Mouse (Mus musculus): ENCODE measurements around the gene Fuca2.
"Not testable (repeated sequence)": the region's sequence is repeated elsewhere in the genome, so short reads cannot be mapped to it uniquely, and the experiment has no call there.

Gene Fuca2

DNA sequence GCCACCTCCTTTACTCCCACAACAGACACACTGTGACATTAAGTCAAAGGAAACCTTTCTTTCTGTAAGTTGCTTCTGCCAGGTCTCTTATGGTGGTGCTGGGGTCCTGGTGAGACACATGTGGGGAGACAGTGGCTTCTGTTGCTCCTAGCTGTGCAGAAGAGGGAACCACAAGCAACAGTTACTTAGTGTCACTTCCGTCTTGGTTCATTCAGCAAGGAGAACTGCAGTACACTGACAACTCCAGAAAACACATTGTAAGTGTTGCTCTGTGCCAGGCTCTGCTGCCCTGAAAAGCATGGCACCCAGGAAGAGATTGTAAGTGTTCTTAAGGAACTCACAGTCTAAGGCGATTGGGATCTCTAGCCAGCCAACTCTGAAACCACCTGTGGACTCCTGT is at the start of gene Fuca2:
Fuca2 (plus strand) TSS at position 210 of the 400 bp plus-strand sequence.
- in situ Hi-C loops (cut with MseI, MboI) = no loop called here

DNA sequence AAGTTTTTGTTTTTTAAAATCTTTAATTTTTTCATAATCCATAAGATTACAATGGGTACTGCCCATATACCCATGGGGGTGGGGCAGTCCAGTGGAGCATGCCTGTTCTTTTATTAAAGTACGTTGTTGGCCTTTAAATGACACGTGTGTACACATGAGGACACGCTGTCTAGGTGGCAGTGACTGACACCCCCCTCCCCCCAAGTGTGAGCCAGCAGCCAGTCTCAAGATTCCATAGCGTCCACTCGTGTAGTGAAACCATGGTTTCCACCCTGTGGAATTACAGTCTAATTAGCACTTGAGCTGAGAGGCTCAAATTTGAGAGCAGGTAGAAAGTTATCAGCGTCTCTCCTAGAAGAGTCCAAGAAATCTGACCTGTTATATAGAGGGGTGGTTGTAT is 47.7 kb upstream of the Fuca2 start:
- in situ Hi-C loops (cut with MseI, MboI) = no loop called here

DNA sequence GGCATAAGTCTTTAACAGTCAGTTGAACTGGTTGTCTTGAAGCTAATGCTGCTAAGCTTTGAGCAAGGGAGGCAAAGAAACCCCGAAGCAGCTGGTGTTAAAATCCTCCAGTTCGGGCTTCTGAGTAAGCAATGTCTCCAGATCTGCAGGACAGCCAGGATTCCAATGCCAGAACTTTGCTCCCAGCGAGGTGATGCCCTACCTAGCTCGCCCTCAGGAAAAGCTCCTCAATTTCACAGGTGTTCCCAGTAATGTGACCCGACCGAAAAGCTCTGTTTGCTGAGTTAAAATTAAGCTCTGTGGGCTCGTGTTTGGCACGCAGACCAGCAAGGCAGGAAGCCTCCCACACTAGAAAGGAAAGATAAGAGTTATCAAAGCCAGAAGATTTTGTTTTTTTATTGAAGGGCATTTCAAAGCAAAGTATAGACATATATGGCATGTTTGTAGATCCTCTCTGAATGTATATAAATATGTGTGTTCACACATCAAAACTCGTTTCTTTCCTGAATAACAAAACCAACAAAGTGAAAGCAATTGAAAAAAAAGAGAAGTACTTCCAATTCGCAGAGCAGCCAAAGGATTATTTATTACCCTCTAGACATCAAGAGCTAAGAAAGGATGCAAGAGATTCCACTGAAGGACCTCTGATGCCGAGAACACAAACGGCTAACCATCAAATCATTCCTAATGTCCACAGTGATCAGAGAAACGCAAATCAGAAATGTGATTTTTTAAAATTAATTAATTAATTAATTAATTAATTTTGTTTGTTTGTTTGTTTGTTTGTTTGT is 45.9 kb upstream of the Fuca2 start:
- in situ Hi-C loops (cut with MseI, MboI) = no loop called here

DNA sequence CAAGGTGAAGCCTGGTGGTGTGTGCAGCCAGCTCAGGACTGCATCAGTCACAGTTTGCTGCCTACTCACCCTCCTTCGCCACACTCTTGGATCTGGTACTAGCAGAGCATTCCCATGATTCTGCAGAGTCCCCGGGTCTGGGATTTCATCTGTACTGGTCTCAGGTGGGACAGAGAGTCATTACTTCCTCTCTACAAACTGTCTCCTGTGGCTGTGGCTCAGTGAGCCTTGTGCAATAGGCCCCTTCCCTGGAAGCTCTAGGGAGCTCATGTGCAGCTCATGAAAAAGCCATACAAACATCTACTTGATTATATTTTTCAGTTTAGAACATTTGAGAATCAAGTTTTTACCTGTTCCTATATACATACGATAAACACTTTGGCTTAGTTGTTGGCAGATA is 35.0 kb upstream of the Fuca2 start:
- in situ Hi-C loops (cut with MseI, MboI) = not testable (repeated sequence)

DNA sequence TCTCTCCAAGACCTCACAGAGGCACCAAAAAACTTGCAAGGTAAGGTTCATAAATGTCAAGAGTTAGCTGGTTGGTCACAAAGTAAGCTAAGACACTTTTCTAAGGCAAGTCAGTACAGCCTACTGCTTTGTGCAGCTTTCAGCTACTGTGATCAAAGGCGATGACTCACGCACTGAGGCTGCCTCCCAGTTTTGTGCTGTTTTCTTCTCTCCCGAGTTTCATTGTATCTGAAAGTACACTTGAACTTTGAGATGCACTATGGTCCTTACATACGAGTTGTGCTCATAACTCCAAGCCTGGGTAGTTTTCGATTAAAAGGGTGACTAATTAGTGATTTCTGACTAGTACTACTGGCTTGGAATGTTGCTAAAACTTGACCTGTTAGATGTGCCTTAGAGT is 32.4 kb upstream of the Fuca2 start:
- in situ Hi-C loops (cut with MseI, MboI) = no loop called here

DNA sequence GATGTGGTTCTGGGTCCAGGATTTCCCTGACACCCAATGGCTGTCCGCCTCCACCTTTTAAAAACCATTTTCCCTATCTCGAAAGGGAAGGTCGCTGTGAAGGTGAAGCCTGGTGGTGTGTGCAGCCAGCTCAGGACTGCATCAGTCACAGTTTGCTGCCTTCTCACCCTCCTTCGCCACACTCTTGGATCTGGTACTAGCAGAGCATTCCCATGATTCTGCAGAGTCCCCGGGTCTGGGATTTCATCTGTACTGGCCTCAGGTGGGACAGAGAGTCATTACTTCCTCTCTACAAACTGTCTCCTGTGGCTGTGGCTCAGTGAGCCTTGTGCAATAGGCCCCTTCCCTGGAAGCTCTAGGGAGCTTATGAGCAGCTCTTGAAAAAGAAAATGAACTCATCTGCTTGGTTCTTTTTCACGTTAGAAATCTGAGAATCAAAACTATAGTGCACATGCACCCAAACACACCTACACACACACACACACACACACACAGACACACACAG is 31.3 kb upstream of the Fuca2 start:
- in situ Hi-C loops (cut with MseI, MboI) = not testable (repeated sequence)

DNA sequence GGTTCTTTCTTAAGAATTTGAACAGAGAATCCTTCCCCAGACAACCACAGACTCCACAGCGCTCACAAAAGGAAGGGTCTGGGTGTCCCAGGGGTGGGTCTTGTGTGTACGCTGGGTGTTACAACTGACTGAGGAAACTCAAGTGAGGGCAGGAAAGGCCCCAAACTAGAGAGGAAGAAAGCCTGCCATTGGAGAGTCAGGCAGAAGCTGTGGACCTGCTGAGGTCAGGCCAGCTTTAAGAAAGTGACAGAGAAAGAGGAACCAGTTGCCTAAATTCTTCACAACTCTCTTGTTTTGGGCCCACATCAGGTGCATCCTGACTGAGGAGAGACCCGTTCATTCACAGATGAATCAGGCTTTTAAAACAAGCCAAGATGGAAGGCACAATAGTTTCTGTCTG is 29.1 kb upstream of the Fuca2 start:
- in situ Hi-C loops (cut with MseI, MboI) = no loop called here

DNA sequence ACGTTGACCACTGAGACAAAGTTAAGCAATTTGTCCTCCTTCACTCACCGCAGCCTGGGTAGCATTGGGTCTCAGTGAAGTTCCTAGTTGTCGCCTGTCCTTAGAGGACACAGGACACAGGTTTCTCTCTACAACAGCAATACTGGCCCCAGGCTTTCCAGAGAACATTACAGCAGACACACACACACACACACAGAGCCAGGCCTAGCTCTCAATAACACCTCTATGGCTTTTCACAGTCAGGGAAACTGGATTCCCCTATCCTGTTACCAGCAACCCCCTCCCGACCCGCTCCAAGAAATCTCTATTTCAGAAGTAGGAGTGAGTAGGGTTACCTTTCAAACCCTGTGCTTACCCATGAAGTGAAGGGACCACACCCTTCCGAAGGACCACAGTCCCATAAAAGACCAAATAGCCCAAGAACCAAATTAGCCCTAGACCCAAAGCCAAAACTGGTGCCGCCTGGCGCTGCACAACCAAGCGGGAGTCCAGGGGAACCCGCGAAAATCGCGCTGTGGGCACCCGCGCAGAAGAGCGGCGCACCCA is 26.0 kb upstream of the Fuca2 start:
- in situ Hi-C loops (cut with MseI, MboI) = no loop called here

DNA sequence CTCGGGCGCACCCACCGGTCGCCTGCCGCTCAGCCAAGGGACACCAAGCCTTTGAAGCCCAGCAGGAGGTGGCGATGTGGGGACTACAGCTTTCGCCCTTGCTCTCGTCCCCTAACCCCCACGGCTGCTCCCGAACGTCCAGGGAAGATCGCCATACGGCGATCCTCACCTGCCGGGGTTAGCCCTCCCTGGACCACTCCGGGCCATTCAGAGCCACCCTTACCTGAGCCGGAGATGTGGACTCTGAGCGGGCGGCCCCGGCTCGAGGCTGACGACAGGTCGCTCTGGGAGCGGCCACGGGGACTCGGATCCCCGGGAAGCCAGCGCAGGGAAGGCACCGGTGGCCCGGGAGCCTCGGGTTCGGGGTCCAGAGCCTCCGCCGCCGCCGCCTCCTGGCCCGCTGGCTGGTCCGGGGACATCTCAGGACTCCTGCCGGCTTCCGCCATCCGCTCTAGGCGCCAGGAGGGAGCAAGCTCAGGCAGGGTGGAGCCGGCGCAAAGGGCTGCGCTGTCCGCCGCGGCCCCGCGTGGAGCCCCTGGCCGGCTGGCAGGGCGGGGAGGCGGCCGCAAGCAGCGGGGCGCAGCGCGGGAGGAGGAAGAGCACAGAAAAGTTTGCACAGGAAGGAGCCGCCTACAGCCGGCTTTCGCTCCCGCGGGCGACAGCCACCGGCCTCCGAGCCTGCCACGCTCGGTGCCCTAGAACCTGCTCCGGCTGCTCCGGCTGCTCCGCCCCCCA is 25.3 kb upstream of the Fuca2 start, which contains the start of gene Phactr2:
Phactr2 (minus strand) TSS at position 580 of the 735 bp plus-strand sequence.
- in situ Hi-C loops (cut with MseI, MboI) = no loop called here

DNA sequence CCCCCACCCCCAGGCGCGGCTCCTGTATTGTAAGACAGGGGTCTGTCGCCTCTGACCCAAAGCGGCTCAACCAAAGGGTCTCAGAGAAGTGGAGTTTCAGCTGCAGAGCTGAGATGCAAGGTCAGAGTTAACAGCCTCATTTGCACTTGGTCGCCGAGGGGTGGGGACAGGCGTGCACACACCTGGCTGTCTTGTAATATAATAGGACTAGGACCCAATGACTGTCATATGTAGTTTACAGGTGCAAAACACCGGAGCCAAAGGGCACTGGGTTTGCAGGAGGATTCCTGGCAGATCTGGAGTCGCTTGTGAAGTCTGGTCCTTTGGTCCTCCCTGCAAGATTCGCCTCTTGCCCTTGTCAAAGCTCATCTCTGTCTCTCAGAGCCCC is 24.8 kb upstream of the Fuca2 start:
- in situ Hi-C loops (cut with MseI, MboI) = no loop called here

DNA sequence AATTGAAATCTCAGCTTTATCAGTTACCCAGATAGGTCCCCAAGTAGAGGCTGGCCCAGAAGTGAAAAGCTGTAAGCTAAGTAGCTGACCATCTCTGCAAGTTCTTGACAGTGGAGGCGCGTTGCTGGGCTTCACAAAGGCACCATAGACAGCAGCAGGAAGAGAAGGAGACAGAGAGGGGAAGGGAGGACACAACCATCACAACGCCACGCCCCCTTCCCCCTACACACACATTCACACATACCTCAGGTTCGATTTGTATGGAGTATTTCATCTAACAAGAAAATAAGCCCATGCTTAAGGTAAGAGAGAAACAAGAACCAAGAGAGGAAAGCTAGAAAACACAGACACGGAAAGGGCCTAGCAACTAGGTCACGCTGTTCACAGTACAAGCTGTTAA is 24.2 kb upstream of the Fuca2 start:
- in situ Hi-C loops (cut with MseI, MboI) = no loop called here

DNA sequence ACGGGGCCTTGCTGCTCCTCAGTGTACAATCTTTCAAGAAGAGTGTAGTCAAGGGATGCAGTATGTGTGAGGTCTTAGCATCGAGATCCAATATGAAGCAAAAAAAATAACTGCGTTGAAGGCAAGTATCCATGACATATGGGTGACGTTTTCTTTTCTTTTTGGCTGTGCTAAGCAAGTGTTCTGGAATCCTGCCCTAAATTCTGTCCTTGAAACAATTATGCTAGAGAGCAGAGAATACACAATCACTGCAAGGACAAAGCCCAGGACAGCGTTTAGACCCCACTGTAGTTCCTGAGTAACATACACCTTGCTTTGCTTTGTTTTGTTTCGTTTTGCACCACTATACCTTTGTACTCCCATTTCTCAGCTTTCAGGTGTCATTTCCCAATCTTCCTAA is 20.0 kb upstream of the Fuca2 start:
- in situ Hi-C loops (cut with MseI, MboI) = no loop called here

DNA sequence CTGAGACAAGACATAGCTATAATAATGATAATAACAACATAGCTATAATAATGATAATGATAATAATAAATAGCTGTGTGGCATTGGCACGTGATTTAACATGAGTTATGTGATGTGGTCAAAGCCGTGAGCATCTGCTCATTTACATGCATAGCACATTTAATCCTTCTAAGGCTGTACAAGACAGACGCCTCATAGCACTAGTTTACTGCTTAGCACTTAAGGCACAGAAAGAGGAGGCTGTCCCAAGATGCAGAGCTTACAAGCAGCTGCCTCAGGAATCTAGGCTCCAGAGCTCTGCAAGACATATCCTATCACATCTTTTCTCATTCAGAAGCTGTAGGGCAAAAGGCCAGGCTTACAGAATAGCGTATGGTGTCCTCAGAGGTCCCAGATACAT is 13.4 kb upstream of the Fuca2 start:
- in situ Hi-C loops (cut with MseI, MboI) = no loop called here

DNA sequence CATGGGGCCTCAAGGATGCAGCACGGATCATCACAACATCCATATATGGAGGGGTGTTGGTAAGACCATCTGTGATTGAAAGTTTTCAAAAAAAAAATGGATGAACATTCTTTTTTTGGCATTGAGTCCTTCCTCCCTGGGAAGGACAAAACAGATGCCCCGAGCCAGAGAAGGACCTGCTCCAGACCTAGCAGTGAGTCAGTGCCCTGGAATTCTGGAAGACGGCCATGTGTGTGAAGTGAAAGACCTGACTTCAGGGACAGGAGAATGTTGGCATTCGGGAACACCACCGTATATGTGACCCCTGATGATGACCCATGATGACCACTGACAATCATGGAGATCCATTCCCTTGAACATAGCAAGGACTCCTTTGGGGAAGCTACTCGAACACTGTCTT is 9.7 kb upstream of the Fuca2 start:
- in situ Hi-C loops (cut with MseI, MboI) = no loop called here

DNA sequence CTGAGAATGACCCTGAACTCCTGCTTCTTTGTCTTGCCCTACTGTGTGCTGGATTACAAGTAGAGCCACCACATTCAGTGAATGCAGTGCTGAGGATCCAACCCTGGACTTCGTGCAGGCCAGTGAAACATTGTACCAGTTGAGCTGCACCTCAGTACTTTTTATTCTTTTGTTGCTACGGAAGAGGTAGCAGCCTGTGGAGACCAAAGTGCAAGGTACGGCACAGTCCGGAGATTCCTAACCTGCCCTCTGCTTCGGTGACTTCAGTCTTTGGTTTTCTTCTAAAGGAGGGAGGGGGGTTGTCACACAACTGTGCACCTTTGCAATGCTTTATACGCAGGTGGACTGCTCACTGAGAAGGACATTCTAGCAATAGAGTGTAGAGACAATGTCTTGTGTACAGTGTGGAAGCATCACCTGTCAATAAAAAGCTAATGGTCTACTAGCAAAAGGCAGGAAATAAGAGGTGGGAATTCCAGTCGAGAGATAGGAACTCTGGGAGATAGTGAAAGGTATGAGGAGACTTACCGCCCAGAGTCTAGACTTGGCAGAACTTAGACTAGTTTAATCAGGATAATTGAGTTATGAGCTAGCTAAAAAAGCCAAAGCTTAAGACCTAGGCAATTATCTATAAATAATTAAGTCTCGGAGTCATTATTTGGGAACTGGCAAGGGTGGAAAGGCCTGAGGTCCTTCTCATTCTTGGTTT is 5.2 kb upstream of the Fuca2 start:
- in situ Hi-C loops (cut with MseI, MboI) = no loop called here

DNA sequence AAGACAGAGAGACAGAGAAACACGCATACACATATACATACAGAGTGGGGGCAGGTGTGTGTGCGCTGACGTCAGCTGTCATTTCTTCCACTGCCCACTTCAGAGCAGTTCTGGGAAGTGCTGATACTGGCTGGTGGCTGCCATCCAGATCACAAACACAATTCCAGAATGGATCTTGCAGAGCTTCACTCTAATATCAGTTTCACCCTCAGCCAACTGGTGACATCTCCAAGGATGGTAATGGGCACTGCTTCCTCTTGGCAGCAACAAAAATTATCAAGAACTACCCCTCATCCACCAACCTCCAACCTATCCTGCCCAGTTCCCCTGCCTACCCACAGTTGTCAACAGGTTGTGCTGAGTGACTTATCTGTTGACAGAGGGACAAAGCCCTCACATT is 3.0 kb upstream of the Fuca2 start:
- in situ Hi-C loops (cut with MseI, MboI) = no loop called here

DNA sequence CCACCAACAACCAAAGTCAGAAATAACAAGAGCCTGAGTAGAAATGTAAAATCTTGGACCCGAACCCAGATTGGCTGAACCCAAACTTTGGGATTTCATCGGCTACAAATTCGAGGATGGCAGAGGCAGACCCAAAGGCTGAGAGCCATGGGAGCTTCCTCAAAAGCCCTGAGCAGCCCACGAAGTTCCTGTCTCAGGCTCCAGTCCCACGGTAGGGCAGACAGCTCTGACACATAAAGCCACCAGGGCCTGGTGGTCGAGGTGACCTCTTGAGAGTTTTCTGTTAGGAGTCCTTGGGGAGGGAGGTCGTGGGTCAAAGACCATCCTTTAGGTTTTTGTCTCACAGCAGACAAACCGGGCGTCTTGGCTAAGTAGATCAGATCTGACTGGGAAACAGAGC is 1.1 kb downstream of the Fuca2 start:
- in situ Hi-C loops (cut with MseI, MboI) = no loop called here

DNA sequence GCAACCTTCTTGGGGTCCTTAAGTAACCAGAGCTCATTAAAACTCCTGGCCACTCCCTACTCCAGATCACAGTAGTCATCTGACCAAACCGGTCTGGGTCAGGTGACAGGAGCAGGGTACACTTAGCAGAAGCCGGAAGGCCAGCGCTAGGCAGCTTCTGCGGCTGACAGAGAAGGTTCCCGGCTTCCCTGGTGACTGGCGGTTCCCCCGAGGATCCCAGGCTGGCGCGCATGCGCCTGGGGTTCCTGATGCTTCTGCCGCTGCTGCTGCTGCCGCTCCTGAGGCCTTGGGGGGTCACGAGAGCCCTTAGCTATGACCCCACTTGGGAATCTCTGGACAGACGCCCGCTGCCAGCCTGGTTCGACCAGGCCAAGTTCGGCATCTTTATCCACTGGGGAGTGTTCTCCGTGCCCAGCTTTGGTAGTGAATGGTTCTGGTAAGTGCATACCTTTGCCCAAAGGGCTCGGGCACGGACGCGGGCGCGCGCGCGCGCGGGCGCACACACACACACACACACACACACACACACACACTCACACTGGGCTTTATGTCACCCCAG is 1.7 kb downstream of the Fuca2 start:
- in situ Hi-C loops (cut with MseI, MboI) = no loop called here

DNA sequence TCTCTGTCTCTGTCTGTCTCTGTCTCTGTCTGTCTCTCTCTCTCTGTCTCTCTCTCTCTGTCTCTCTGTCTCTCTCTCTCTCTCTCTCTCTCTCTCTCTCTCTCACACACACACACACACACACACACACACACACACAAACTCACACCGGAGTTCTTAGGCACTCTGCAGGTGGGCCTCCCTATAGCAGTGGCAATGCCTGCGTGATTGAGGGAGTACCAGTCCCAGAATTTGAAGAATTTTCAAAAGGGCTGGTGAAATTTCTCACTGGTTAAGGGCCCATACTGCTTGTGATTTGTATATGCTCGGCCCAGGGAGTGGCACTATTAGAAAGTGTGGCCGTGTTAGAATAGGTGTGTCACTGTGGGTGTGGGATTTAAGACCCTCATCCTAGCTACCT is 2.2 kb downstream of the Fuca2 start:
- in situ Hi-C loops (cut with MseI, MboI) = not testable (repeated sequence)

DNA sequence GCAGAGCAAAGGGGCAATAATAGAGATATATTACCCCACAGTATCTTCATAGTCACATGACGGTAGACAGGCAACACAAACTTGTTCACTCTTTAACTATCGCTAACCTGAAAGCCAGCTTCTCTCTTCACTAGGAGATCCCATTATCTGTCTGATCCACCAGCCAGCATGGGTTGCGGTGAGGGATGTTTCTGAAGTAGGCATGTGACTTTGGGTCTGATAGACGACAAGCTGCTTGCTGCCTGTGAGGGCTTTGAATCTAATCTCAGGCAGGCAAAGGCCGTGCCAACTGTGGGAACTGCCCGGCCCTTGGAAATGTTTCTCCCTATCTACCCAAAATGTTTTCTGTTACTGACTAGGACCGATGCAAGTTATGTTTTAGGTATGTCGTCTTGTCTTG is 3.0 kb downstream of the Fuca2 start:
- in situ Hi-C loops (cut with MseI, MboI) = no loop called here

DNA sequence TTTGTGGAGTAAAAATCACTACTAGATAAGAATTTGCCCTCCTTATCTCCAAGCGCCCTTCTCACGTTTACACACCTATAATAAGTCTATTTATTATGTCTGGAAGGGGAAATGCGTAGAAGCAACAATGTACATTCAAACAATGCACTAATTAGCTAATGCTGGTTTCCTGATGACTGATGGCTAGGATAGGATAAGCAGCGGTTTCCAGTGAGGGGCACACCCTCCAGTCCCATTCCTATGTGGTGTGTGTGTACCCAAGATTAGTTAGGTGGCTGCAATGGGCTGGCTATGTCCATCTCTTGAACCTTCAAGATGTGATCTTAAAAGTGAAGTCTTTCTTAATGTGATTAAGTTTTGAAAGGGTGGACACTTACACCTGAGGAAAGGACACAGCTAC is 22.5 kb downstream of the Fuca2 start:
- in situ Hi-C loops (cut with MseI, MboI) = no loop called here

DNA sequence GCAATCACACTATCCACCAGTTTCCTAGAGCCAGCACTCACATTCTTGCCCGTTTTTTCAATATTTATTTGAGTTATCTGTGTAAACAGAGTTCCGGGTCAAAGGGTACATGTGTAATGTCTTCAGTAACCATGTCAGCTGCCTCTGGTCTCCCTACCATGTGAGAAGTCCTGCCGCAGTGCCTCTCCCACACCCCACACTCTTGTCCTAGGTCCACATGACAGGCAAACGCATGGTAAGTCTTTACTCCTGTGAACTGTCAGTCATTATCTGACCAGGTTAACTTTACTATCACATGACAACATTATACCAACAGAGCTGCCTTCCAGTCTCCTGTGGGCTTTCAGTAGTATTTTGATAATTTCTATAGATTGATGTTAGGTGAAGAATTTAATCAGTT is 28.8 kb downstream of the Fuca2 start:
- in situ Hi-C loops (cut with MseI, MboI) = no loop called here

All from mouse trophoblast stem cell (cell line).